Mouse (Mus musculus): ENCODE results near the gene Ube2q2.
"Not testable (repeated sequence)": the region's sequence is repeated elsewhere in the genome, so short reads cannot be mapped to it uniquely, and the experiment has no call there.

The Ube2q2 gene

GRCm38 (mm10) chr9:55148854-55149498 lies at the start of gene Ube2q2:
Ube2q2 (plus strand) TSS chr9:55148854.
- peak; percentile 65 for DNase-seq

GRCm38 (mm10) chr9:55101117-55101516 lies 47.5 kb upstream of the Ube2q2 start:
- no peak for DNase-seq

- no peak for DNase-seq
Observed at GRCm38 (mm10) chr9:55102186-55102835, 46.3 kb upstream of the Ube2q2 start.

- DNase-seq, result no peak
Observed at GRCm38 (mm10) chr9:55102931-55103630, 45.6 kb upstream of the Ube2q2 start.

DNA sequence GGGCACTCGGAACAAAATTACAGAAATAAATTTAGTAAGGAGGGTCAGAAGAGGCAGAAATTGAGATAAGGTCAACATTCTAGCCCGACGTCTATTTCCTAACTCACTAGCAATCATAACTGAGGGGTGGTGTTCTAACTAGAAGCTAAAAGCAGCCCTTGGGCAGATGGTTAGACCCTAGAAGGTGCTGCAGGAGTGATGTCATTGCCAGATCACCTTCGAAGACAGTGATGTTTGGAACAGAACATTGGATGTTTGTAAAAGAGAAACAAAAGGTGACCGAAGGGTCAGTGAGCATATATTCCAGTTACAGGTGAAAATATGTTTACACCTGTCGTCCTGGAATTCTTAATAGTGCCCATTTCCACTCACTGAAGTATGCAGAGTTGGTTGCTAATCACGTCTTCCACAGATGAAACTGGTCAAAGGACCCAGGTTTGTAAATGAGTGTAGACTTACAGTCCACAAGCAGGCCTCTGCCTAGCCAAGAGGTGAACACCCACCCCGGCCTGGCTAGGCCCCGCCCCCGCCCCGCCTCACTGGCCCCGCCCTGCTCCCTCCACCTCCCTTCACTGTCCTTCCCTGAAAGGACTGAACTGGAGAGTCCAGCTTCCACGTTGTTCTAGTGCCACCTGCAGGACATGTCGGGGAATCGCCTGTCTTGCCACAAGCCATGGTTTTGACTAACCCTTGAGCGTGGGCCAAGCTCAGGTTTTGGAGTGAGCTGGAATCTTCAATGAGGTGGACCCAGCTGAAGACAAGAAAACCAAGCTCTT lies 38.4 kb upstream of the Ube2q2 start:
- peak; percentile 73 for DNase-seq

GRCm38 (mm10) chr9:55110835-55111217 lies 37.8 kb upstream of the Ube2q2 start:
- not testable (repeated sequence) for DNase-seq

- DNase-seq, result peak; percentile 15
Observed at GRCm38 (mm10) chr9:55114752-55115151, 33.9 kb upstream of the Ube2q2 start.

DNA sequence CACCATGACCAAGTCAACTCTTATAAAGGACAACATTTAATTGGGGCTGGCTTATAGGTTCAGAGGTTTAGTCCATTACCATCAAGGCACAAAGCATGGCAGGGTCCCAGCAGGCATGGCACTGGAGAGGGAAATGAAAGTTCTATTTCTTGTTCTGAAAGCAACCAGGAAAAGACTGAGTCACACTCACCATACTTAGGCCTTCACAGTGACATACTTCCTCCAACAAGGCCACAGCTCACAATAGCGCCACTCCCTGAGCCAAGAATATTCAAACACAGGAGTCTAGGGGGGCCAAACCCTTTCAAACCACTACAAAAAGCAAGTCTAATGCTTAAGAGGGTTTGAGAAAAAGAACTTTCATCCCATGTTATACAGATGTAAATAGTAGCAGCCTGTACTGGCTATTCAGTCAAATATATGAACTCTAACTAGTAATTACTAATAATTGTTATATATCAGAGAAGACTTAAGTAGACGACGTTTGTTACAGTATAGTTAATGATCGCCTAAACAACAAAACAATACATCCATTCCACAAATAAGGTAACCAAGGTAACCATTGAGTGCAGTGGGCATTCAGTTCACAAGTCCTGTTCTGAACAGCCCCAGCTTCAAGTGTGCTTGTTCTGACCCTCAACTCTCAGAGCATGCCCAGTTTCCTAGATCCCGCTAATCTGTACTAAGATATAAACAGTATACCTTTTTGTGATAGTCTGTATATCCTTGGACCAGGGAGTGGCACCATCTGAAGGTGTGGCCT lies 31.2 kb upstream of the Ube2q2 start:
- DNase-seq, result peak; percentile 51

- no peak for DNase-seq
Observed at GRCm38 (mm10) chr9:55122586-55122985, 26.1 kb upstream of the Ube2q2 start.

GRCm38 (mm10) chr9:55125735-55126134 lies 22.9 kb upstream of the Ube2q2 start:
- DNase-seq, result no peak

GRCm38 (mm10) chr9:55126295-55126694 lies 22.4 kb upstream of the Ube2q2 start:
- DNase-seq, result no peak

DNA sequence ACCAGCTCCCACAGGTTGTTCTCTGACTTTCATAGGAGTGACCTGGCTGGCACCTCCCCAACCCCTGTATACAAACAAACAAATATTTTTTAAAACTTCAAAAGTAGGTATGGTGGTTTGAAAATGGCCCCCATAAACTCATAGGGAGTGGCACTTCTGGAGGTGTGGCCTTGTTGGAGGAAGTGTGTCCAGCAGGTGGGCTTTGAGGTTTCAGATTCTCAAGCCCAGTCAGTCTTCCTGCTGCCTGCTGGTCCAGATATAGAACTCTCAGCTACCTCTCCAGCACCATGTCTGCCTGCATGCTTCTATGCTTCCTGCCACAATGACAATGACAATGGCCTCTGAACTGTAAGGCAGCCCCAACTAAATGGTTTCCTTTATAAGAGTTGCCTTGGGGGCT lies 16.8 kb upstream of the Ube2q2 start:
- no peak for DNase-seq

GRCm38 (mm10) chr9:55136576-55136975 lies 12.1 kb upstream of the Ube2q2 start:
- DNase-seq, result peak; percentile 18

DNA sequence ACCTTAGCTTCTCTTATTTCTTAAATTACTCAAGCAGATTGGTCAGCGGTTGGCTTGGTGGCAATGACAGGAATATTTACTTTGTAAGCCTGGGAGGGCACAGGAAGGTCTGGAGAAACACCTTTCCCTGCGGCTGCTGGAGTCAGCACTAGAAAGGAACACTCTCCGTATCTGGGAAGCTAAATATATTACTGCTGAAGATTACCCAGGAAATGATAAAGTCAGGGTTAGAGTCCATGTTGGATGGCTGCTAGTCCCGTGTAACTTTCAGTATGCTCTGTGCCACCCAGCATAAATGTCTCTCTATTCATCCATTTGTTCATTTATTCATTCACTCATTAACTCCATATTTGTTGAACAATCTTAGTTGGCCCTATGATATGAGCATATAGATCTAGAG lies 11.5 kb upstream of the Ube2q2 start:
- no peak for DNase-seq

- no peak for DNase-seq
Observed at GRCm38 (mm10) chr9:55139958-55140357, 8.7 kb upstream of the Ube2q2 start.

GRCm38 (mm10) chr9:55149499-55150278 lies 1.0 kb downstream of the Ube2q2 start:
- DNase-seq, result peak; percentile 39

DNA sequence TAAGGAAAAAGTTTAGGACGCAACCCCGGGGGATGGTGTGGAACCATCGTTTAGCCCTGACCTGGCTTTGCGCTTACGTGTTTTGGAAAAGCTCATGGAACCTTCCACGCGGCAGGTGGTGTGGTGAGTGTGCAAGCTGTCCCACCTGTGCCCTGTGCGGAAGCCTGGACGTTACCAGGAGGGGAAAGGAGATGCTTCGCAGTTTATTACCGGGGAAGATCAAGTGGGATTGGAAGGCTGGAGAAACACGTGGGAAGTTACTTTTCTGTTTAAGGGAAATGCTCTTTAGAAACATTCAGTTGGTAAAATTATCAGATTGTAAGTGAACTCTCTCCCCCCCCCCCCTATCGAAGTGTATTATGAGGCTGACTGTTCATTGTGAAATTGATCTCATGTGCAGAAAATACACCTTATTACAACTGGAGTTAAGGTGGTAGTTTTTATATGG lies 1.6 kb downstream of the Ube2q2 start:
- no peak for DNase-seq

GRCm38 (mm10) chr9:55151096-55151495 lies 2.4 kb downstream of the Ube2q2 start:
- peak; percentile 12 for DNase-seq

- DNase-seq, result no peak
Observed at GRCm38 (mm10) chr9:55152935-55153334, 4.3 kb downstream of the Ube2q2 start.

DNA sequence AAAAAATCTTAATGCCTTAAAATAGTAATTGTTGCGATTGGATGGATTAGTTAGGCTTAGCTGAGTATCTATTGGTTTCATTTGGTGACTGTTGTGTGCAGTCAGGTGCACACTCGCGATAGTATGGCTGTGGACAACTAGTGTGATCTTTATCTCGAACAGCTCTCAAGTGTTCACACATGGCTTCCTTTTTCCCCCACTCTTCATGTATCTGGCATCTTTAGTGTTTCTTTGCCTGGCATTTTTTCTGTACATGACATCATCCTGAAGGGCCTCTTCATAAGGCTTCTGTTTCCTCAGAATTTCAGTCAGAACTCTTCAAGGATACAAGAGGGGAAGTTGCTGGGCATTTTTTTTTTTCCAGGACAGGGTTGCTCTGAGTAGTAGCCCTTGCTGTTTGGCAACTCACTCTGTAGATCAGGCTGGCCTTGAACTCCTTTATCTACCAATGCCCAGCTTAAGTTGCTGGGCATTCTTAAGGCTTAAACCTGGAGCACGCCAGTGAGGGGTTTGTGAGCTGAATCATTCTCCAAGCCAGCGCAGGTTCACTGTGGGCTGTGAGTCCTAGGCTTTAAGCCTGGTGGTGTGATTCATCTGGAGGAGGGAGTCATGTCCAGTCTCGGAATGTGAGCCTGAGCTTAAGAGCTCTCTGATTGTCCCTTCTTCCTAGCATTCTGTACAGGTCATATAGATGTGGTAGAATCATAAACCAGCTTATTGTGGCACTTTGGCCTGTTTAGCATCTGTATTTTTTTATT lies 22.2 kb downstream of the Ube2q2 start:
- no peak for DNase-seq

DNA sequence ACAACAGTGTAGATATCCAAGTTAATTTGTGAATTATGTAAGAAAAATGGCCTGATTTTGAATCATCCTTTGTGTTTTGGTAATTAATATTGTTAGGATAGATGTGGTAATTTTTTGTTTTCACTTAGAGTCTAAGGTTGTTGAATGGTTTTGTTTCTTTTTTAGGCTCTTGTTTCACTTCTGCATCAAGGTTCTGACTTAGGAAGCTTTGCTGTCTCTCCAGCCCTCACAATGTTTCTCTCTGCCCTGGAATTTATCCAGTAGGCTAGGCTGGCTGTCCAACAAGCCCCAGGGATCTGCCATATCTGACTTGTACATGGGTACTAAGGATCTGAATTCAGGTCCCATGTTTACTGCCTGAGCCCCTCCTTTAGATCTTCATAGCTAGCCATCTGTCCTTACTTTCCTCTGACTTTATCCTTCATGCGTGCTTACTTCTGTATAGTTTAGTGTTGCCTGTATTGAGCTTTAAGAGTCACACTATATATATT lies 23.6 kb downstream of the Ube2q2 start:
- no peak for DNase-seq
